Mouse (Mus musculus) thymus, postnatal 0 days (tissue): ENCODE results near the gene Slc38a3. TPM values are rescaled to one million over a fixed set of nuclear protein-coding genes. Genes with fewer than 3 reads are reported as not detected.

Experiments
- DNase-seq: peaks from one replicate; pipeline ENCODE4 v3.0.0-alpha.2; 2015; ENCODE audit warnings: low spot score
- polyA plus RNA-seq: library from polyadenylated mRNA; unstranded; fragments of >200 nt; fragmentation: Nextera tagmentation; extraction: Ambion mirVana; gene quantifications from 2 replicates; pipeline ENCODE4 v1.2.1, GENCODE M21; 2015

The Slc38a3 gene
- polyA plus RNA-seq, 1 experiment from 2014 or later: 0.60 TPM

DNA sequence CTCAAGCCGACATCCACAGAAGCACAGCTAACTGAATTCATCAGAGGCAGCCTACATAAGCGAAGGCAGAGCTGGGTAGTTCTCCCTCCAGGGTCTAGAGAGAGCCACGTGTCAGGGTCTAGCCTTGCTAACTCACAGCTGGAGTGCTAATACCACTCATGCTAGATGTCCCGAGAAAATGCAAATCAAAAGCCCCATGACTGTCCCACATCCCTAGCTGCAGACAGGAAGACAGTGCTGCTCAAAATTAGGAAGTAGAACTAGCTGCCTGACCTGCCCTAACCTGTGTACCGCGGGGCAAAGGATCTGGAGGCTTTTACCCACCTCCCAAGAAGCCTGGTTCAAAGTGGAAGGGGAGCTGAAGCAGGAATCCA, 26.8 kb upstream of the Slc38a3 start:
- DNase-seq: no peak

DNA sequence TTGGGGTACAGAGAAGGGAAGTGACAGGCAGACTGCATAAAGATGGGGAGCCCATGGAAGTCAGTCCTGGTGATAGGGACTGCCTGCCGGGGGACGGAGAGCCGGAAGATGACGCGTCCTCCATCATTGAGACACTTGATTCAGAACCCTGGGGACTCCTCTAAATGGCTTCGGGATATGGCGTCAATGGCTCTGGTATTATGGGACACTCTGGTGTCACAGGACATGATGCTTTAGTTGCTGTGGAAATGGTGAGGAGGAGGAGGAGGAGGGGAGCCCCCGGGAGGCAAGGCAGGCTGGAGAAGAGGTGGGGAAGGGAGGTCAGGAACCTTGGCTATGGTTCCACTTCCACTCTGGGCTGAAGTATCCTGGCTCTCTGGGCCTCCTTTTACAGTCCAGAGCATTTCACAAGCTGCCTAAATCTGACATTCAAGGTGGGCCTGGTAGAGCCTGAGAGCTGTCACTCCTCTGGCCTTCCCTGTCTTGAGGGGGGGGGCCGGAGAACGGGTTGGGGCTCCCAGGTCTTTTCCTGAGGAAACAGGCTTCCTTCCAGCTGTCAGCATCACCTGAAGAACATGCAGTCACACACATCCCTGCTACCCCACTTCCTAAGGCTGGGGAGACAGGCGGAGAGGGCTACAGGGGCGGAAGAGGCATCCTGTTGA, 26.2 kb upstream of the Slc38a3 start:
- DNase-seq: no peak

DNA sequence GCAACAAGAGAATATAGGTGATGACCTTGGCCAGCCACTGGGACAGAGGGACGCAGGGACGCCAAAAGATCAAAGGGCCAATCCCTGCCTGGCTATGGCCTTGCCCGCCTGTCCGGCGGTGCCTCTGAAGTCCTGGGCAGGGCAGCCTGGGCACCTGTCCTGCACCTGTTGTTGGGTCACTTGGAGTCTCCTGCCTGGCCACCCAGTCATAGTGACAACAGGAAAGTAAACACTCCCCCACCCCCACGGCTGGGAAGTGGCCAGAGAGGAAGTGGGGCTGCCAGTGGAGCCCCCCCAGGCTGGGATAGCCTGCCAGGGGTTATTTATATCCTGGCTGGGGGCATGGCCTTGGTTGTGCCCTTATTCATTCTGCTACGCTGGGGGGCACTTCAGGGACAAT, 25.3 kb upstream of the Slc38a3 start:
- no peak for DNase-seq

DNA sequence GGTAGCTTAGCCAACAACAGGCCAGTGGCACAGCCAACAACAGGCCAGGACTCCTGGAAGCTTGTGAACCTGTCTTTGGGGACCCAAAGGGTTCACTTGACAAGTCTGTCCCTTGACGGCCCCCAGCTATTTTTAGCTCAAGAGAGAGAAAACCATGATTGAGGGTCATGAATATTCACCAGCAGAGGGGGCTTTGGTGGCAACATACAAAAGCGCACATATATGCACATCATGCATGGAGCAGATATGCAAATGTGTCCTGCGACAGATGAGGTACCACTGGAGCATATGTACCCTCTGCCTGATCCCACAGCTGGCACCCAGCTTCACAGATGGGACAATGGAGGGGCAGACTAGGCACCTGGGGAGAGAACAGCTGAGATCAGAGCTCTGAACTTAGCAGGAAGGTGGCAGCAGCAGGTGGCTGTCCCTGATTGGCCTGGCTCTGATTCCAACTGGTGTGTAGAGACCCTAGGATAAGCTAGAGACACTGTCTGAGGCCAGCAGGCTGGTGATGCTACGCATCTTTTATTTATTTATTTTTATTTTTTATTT, 24.2 kb upstream of the Slc38a3 start:
- peak; percentile 16 for DNase-seq

DNA sequence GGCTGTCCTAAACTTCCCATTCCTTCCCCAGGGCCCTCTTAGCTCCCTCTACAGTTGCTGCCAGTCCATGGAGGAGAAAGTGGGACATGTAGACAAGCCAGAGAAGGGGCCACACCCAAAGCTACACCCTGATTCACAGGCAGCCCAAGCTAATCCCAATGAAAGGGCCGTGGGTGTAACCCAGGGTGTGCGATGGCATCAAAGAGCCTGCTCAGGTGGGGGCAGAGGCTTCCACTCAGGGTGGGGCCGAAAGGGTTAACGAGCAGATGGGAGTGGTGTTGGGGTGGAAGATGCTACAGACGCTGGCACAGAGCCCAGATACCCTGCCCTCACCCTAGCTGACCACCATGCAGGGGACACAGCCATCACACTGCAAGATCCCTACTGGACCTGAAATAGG, 23.5 kb upstream of the Slc38a3 start:
- DNase-seq: no peak

DNA sequence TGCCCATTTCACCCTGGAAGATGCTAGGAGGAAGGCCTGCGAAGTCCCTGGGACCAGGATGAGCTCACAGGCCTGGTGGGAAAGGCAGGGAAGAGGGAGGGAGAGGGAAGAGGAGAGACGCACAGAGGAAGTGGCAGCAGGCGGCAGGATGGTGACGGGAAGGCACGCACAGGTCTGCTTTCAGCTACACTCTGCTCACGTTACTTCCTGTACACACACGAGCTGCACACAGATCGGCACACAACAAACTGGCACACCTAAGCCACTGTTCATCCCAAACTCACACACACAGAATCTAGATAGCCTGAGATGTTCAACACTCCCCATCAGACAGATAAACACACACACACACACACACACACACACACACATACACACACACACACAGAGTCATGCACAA, 21.1 kb upstream of the Slc38a3 start:
- DNase-seq: peak; percentile 19

DNA sequence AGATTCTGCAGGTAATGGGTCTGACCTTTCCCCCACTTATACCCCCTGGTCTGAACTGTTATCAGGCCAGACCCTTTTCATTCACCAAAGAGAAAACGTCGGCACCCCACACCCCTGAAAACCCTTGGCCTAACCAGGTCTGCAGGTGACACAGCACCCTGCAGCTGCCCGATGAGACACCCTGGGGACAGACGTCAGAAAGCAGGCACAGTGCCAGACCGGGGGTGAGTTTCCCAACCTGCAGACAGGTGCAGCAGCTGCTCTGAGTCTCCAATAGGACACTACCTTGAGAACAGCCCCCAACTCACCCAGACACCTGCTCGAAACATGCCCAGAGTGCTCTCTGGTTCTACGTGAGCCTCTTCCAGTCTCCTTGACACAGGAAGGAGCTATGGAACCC, 19.6 kb upstream of the Slc38a3 start:
- no peak for DNase-seq

DNA sequence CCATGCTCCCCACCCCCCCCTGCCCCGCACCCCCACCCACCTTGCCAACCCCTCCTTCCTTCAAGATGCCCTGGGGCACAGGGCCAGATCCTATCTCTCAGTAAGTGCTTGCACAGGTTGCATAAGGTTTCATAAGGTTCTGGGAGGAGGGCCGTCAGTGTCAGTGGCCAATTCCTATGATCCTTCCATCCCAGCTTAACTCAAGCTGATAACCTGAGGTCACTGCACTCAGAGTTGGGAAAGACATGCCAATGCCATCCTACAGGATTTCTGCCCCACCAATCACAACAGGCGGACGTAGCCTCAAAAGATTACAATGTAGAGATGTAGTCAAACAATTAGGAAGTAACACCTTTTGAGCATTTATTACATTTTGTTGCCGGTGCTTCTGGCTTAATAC, 19.1 kb upstream of the Slc38a3 start:
- no peak for DNase-seq

DNA sequence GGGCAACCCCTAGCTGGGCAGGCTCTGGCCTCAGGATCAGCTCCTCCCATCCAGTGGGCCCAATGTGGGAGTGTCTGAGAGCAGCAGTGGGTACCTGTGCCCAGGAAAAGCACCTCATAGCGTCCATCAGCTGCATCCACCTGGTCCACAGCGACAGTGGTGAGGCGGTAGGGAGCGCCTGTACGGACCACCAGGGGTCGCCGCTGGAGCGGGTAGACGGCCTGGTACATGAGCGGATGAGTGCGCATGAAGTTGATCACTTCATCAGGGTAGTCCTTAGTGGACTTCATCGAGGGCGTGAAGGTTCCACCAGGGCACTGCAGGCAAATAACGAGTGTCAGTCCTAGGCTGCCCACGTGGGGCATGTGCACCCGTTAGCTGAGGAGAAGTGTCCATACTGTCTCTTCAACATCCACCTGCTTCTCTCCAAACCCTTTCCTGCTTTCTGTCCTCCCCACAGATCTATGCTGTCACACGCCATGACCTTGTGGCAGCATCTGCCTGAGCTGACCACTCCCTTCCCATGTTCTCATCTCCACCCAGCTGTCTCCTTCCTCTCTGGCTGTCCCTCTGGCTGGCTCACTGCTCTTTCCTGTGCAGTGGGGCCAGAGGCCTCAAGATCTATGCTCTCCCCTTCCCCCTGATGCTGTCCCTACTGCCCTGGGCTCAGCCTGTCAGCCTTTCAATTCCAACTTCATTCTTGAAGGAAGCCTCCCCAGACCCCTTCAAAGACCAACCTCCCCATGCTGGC, 16.1 kb upstream of the Slc38a3 start:
- DNase-seq: peak; percentile 59

DNA sequence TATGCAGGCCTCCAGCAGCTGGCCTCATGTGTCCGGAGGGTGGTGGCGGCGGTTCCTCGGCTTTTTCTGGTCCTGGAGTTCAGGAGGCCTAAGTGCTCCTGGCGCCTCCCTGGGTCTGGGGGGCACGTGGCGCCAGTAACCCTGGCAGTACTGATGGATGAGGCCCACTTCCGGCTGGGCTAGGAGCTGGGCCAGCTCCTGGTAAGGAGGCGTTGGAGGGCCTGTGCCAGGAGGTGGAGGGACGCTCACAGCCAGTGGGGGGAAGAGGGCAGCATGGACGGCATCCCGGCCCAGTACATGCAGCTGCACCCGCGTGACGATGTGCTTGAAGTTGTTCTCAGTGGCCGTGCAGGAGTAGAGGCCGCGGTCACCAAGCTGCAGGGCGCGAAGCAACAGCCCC, 13.1 kb upstream of the Slc38a3 start:
- no peak for DNase-seq

DNA sequence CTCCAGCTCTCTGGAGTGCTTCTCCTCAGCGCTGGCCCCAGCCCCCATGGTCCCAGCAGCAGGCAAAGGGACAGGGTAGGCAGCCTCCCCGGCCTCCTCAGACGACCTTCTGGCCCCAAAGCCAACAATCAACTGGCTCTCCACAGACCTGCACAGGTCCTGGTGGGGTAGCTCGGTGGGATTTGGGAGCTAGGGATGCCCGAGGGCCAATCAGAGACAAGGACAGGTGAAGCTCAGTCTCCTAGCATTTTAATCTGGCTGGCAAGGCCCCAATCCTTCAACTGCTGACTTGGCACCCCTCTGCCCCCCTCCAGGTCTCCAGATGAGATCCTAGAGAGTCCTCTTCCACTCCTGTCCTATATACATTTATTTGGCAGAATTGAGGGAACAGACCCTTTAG, 10.2 kb upstream of the Slc38a3 start, which contains the start of gene Gnat1:
TSS of gene Gnat1 (minus strand) at position 212 of the 400 bp plus-strand sequence.
- DNase-seq: no peak

DNA sequence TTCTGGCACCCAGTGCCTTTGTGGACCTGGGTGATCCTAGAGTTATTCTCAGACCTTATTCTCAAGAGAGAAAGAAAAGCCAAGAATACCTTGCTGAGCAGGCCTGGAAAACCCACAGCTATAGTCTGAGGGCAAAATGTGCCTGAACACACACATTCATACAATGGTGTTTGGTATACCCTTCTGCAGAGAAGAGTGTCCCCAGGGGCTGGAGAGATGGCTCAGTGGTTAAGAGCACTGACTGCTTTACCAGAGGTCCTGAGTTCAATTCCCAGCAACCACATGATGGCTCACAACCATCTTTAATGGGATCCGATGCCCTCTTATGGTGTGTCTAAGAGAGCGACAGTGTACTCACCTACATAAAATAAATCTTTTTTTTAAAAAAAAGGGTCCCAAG, 9.5 kb upstream of the Slc38a3 start:
- DNase-seq: no peak

DNA sequence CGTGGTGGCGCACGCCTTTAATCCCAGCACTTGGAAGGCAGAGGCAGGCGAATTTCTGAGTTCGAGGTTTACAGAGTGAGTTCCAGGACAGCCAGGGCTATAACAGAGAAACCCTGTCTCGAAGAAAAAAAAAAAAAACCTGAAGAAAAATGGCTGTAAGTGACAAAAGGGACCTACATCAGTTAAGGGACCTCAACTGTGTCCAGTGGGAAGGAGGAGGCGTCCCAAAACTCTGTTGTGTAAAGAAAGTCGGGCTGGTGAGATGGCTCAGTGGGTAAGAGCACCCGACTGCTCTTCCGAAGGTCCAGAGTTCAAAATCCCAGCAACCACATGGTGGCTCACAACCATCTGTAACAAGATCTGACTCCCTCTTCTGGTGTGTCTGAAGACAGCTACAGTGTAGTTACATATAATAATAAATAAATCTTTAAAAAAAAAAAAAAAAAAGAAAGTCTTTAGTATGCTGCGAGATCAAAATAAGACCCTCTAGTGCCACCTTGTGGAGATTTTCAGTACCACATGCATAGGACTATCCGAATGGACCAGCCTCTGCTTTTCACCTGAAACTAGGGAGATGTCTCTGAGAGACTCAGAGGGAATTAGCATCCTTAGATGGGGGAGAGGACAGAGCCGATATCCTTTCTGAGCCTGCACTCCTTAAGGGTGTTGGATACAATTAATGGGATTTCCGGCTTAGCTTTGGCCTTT, 8.6 kb upstream of the Slc38a3 start:
- peak; percentile 83 for DNase-seq

DNA sequence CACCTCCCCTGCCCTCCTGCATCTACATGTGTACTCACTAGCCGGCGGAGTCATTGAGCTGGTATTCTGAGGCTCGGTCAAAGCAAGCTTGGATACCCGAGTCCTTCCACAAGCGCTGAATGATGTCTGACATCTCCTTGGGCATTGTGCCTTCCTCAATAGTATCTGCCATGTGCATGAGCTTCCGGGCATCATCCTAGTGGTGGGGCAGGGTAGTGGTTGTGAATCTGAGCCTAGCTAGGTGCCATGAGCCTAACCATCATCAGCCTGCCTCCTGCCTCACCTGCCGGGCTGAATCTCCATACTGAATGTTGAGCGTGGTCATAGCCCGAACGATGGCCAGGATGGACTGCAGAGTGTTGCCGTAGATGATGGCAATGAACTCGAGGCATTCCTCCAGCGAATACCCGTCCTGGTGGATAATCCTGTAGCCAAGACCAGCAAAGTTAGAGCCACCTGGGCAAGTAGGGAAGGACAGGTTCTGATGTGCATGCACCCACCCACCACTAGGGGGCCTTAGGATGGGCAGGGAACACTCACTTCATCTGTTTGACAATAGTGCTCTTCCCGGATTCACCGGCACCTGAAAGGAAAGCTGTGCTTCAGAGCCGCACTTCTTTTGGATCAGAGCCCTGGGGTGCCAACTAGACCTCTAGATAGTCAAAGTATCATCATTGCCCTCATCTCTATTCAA, 7.9 kb upstream of the Slc38a3 start:
- peak; percentile 61 for DNase-seq

DNA sequence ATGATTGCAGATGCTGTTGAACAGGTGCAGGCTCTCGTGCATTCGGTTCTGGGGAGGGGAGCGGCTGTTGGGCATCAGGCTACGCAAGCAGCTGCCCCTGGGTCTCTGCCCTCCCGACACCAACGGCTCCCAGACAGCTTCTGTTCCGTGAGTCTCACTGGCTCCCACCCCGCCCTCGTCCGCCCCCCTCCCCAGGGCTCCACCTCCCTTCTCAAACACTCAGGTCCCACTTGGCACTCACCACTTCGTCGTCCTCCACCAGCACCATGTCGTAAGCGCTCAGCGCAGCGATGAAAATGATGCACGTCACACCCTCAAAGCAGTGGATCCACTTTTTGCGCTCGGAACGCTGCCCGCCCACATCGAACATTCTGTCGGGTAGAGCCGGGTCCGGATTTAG, 7.0 kb upstream of the Slc38a3 start:
- DNase-seq: no peak

DNA sequence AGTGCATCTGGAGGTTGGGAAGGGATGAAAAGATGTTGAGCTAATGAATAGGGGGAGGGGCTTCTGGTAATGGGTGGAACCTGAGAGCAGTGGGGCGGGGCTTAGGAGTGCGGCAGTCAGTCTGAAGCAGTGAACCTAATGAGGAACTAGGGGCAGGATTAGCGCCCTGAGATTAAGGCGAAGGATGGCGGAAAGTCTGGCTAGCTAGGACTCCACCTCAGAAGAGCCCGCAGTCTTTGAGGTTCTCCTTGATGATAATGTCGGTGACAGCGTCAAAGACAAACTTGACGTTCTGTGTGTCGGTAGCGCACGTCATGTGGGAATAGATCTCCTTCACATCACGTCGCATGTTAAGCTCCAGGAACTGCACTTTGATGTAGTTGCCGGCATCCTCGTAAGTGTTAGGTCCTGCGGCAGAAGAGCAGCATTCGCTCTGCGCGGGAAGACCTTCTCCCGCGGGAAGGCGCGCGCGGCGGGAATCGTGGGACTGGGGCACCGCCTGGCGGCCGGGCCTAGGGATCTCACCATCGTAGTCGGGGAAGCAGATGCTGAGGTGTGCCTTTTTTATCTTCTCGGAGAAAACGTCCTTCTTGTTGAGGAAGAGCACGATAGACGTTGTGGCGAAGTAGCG, 6.5 kb upstream of the Slc38a3 start:
- DNase-seq: peak; percentile 54

DNA sequence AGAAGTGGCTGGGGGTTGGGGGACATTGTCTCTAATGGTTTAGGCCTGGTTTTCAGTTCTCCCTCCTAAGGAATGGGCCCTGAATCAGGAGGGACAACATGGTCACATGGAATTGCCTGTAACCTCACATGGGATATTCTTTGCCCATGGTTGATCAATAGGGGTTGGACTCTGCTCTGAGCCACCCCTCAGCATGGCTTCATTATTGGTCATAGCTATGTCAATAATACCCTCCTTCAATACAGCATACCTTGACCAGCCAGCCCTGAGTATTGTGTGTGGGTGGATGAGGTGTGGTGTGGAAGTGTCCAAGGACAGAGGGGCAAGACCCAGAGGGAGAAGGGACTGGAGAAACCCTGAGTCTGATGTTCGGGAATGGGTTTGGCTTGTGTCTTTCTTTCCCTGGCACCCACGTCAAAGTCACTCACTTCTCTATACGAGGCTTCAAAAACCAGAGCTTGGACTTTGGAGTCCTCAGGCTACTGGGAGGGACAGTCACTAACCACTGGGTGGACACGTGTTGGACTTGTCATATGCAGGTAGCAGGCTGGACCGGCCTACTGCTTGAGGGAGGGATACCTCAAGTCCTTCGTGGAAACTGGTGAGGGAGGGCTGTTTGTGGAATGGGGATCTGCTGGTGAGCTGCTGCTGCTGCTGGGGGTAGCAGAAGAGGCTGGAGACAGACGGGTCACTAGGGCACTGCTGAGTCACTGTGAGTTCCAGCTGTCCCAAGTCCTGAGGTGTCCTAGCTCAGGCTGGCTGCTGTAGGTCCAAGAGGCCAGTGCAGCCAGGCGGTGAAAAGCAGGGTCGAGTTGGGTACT, 5.5 kb upstream of the Slc38a3 start:
- no peak for DNase-seq

DNA sequence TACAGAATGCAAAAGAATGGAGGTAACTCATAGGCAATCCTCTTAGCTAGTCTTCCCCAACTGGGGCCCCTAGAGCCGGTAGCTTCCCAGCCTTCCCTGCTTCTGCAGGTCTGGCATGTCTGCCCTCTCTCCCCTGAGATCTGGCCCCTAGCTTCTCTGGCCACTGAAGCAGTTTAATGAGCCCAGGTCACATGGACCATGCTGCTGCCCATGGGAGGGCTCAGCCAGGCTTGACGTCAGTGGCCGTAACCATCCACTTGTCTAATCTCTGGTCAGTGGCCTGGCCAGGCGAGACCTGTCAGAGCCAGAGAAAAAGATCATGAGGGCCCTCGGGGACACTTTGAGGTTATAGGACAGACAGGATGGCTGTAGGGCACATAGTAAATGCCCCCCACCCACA, 929 bp upstream of the Slc38a3 start:
- no peak for DNase-seq

DNA sequence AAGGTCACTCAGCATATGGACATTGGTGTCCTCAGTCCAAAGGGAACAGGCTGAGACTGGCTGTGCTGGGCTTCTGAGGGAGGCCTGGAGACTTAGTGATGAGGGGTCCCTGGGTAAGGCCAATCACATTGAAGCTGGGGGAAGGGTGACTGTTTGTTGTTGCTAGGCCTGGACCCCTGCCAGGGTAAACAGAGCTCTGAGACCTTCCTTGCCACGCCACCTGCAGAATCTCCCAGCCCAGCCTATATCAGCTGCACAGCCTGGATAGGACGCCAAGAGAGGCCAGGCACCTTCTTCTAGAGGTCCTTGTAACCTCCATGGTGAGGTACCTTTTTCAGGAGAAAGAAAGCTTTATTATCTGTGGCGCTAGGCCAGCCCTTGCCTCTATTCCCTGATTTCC, 414 bp downstream of the Slc38a3 start:
- DNase-seq: no peak

DNA sequence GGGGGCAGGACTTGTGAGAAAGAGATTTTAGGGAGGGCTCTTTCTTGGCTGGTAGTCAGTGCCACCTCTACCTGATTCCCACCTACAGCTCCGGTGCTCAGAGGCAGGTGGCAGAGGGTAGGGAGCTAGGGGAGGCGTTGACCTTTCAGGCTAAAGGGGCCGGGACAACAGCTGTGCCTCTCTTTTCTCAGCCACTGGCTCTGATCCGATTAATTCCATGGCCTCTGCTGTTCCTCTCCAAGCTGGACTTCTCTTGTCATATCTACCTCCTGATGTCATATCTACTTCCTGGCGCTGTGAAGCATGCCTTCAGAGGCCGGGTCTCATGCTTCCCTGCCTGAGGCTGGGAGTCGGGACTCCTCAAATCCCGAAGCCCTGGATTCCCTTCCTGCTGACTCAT, 1.3 kb downstream of the Slc38a3 start:
- DNase-seq: no peak
